Mouse (Mus musculus) kidney, postnatal 14 days (tissue): ENCODE data around the gene Slc23a2.

Experiments
- DNase-seq: peaks from one replicate; pipeline ENCODE4 v3.0.0; 2022; ENCODE audit warnings: mixed read lengths

Slc23a2 gene

GRCm38 (mm10) chr2:132096582-132096981 is 48.3 kb downstream of the Slc23a2 start:
- DNase-seq = no peak

DNA sequence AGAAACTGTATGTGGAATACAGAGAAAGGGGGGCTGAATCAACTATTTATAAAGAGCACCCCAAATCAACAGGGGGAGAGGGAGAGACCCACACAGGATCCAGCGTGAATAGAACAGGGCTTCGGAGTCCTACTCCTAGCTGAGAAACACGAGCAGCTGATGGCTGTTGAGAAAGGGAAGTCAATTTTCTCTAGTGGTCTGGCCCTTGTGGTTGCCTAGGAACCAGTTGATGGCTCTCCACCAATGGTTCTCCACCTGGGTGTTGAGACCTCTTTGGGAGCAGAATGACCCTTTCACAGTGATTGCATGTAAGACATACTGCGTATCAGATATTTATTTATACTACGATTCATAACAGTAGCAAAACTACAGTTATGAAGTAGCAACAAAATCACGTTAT is 49.1 kb downstream of the Slc23a2 start:
- DNase-seq = no peak

DNA sequence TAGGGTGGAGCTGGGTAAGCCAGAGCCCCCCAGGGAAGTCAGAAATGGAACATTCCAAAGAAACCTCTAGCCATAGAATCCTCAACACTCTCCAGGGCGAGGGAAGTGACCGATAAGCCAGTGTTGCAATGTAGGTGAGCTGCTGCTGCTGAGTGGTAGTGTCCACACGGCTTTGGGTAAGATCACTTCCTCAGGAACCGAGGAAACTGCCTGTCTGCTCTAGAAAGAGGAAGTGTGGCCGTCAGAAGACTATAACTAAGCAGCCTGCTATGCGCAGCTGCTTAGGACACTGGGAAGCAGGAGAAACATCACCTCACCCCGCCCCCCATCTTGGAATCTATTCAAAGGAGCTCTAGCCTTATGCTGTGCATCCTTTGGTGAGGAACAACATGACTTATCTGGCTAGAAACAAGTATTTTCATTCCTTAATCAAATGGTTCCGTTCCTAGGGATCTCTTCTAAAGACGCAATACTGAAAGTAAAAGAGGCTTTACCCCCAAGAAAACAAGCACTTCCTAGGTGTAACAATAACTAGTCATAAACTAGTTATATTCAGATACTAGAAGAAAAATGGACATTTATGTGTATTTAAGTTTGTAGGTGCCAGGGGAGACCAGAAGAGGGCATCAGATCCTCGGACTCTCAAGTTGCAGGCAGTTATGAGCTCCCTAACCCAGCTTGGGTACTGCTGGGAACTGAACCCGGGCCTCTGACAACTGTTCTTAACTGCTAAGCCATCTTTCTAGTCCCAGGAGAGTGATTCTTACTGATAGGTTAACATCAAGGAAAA is 50.3 kb downstream of the Slc23a2 start:
- peak; percentile 58 for DNase-seq

DNA sequence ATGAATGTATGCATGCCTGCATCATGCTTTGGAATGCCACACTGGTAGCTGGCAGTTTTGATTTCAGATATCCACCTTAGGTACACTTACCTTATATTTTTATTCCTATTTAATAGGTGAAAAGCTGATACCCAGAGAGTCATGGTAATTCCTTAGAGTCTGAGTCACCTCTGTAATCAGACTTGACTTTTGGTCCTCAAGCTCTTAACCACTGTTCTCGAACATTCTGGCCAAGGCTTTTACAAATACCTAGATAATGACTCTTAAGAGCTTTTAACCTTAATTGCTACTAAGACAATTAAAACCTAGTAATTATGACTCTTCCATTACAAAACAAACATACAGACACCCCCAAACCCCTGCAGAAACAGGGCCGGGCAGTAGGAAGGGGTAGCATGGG is 51.2 kb downstream of the Slc23a2 start:
- no peak for DNase-seq

DNA sequence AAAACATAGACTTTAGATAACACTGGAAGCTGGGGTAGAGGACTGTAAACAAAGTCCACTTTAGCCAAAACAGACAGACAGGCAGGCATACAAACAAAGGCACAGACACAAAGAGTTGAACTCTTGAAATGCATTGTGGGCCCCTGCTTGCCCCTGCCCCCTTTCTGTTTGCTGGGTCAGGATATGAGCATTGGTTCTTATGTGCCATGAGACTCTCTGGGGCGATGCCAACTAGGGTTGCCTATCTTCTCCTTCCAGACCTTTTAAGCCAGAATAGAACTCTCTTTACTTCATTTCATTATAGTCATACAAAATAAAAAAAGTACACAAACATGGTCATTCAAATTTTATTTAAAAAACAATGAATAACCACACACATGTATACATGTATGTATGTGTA is 51.6 kb downstream of the Slc23a2 start:
- no peak for DNase-seq

GRCm38 (mm10) chr2:132092722-132093121 is 52.2 kb downstream of the Slc23a2 start:
- no peak for DNase-seq

GRCm38 (mm10) chr2:132091749-132092148 is 53.2 kb downstream of the Slc23a2 start:
- no peak for DNase-seq

DNA sequence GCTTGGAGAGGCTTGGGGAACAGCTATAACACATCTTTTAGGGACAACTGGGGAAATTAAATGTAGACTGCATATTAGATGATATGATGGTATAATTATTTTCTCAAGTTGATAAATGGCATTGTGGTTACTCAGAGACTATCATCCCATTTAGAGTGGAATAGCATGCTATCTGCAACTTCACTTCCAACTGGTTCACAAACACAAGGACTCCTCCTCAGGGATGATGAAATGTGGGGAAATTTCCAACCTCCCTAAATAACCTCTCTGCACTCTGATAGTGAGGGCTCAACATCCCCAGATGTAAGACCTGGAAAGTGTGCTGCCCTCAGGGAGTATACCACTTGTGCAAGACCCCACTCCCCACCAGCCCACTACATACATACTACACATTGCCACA is 60.1 kb downstream of the Slc23a2 start:
- no peak for DNase-seq

DNA sequence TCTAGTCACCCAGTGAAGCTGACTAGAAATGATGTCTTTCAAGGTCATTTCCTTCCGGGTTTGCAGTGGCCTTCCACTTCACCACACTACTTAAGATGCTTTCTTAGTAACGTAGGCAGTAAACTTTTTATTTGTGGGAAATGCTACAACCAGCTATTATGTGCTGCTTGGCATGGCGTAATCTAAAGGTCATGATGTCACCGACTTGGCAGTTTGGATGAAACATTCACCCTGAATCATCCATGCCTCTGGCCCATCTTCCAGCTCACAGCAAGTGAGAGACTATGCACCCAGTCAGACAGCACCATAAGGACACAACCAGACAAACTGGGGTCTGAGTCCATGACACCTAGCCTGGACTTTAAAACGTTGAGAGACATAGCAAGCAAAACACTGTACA is 60.5 kb downstream of the Slc23a2 start:
- no peak for DNase-seq

GRCm38 (mm10) chr2:132079139-132079538 is 65.8 kb downstream of the Slc23a2 start:
- DNase-seq = no peak

DNA sequence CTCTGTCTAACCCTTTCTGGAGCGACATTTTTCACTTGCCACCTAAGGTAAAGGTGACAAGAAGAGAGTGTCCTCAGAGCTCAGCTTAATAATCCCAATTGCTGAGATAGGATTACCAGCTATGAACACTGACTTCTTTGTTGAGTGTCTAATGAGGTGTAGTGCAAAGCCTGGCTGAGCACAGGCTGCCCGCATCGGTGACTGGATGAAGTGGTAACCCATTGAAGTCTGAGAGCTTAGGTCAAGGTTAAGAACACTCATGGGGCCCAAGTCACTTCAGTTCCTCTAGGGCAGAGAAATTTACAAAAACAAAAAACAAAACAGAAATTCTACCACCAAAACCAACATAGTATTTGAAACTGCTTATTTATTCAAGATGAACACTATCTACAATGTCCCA is 71.9 kb downstream of the Slc23a2 start:
- DNase-seq = no peak

DNA sequence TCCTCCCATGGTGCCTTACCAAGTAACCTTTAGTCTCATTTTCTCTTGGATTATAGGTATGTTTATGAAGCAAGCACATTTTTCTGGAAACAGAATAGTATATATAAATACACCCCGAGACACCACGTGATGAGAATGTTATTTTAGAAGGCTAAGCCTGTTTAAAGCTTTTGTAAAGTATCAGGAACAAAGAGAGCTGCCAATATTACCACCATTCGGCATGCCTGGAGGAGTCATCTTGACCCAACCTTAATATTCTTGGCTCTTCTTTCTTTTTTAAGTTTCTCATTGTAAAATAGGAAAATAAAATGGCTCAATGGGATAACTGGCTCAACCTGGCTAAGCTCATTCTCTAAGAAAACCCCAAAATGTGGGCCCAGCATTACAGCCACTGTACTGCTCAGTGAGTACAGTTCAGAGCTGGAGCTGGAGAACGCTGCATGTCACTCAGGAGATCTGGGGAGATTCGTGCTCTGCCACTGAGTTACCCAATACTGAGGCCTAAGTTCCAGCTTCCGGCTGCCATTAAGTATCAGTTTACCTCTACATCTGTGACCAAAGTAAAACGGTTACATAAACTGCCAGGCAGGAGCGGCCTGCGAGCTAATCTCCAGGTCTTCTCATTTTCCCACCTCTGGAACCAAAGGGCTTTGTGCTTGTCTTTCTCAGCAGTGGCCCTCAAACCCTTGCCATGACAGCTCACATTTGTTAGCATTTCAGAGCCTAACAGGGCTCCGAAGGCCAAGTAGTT is 74.7 kb downstream of the Slc23a2 start:
- DNase-seq = no peak

DNA sequence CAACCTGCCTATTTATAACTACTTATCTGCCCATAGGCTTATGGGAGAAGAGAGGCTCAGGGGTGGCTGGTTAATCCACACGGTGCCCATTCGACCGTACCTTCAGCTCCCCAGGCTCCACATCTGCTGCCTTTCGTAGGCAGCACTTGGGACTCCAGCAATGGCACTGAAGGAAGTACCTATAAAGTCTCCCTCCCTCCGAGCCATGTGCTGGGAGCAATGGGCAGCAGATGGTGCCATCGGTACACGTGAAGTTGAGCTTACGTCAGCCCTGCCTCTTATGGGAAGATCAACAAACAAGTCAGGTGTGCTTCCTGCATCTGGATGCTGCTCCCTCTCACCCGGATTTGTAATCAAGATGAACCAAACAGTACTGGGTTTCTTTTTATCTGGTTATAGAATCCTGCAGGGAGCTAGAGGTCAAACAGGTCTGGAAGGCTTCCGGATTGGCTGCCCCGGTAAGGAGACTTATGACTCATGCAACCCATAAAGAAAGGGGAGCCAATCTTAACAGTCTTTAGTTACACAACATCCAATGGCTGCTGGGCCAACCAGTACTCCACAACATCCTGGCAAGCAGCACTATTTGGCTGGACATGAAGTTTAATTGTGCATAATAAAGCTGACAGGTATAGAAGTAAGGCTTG is 80.6 kb downstream of the Slc23a2 start:
- no peak for DNase-seq

DNA sequence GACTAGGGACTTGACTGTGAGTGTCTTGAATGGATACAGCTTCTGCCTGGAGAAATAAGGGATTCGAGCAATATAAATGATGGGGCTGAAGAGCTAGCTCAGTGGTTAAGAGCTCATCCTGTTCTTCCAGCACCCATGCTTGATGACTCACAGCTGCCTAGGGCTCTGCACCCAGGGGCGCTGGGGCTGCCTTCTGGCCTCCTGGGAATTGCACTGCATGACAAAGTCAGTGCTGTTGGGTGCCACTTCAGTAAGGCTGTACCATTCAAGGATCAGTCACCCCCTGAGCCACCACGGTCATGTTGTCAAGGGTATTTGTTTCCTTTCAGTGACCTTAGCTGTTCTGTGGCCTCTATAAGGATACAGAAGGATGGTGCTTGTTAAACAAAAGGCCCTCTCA is 81.1 kb downstream of the Slc23a2 start:
- no peak for DNase-seq

DNA sequence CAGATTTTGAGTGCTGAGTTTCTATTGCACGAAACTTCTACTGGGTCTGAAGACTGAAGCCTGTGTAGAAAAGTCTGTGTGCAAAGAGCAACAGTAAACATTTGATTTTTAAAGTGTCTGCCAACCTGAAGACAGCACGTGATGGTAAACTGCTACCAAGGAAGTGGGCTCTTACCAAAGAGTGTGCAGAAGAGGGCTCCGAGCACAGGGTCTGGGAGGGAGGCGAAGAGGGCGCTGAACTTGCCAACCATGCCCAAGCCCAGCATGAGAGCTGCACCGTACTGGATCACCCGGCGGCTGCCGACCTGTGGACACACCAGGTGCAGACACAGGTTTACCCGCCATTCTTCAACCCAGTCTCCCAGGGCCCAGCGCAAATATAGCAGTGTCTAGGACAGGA is 83.0 kb downstream of the Slc23a2 start:
- DNase-seq = no peak

GRCm38 (mm10) chr2:132059919-132060318 is 85.0 kb downstream of the Slc23a2 start:
- DNase-seq = no peak

GRCm38 (mm10) chr2:132055349-132055753 is 89.6 kb downstream of the Slc23a2 start:
- DNase-seq = no peak

- DNase-seq = no peak
Measured at GRCm38 (mm10) chr2:132053824-132054223, 91.1 kb downstream of the Slc23a2 start.

GRCm38 (mm10) chr2:132051798-132052197 is 93.1 kb downstream of the Slc23a2 start:
- DNase-seq = no peak

DNA sequence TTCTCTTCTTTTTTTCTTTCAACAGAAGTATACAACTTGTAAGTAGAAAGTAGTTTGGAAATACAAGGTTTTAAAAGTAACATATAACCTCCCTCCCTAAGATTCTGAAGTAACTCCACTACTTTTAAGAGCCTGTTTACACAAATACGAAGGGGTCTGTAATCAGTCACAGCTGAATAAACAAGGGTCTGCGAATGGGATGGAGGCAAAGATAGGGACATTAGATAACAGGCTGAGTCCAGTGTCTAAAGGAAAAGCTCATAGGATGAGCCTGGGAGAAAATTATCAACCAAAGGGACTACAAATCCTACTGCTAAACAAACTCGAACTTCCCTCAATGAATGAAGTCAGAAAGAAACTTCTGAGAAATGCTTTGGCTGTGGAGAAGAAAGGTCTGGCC is 95.0 kb downstream of the Slc23a2 start:
- no peak for DNase-seq

DNA sequence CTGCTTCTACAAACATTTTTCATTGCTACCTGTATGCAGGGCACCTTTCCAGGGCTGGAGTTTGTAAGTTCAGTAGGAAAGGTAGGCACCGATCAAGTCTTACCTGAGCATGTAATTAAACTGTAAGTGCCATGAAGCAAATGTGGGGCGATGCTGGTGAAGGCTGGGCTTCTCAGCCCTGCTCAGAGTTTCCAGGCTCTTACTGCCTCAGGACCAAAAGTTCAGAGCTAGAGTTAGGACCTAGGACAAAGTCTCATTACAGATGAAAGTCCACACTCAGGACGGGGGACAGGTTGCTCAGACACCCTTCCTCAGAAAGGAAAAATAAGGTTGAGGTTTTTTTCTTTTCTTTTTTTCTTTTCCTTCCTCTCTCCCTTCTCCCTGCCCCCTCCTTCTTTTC is 95.4 kb downstream of the Slc23a2 start:
- DNase-seq = peak; percentile 24

DNA sequence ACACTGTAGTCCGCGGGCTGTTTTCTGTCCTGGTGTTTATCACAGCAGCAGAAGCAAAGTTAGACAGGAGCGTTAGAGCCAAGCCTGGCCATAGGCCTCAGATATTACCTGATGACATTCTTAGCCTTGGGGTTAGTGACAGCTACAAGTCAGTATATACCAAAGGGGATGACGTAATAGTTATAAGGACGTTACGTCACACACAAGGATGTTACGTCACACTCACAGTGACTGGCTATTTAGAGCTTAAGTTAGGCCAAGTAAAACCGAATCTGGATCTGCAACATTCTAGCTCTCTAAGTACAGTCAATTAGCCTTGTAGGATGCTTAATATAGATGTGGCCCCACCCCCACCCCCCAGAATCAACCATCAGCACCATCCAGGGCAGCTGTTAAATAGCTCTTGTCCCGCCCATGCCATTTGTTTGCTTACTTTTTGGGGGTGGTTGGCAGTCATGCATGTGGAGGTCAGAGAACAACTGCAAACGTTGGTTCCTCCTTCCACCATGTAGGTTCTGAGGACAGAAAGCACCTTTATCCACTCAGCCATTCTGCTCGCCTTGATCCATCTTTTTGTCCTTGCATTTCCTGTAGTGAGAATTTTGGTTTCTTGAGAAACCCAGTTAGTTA is 96.7 kb downstream of the Slc23a2 start:
- DNase-seq = no peak

DNA sequence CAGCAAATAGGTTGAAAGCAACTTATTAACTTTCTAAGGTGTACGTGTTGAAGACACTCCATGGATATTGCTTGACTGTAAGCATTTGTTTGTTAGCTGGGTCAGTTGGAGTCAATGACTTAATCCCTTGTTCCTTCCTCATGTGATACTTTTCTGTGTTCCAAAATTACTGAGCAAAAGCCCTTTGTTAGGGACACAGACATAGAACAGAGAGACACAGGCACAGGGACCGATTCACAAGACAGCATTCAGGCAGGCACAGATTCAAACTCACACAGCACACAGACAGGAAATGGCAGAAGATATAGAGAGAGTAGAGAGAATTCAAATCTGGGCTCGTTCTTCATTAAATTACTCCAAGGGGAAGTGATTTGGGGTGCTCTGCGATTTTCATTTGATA is 97.5 kb downstream of the Slc23a2 start:
- no peak for DNase-seq
